Mouse (Mus musculus) stomach, postnatal 0 days (tissue): ENCODE measurements at regions not wholly inside any gene's neighbourhood (a gene's known extent, or its start where the extent isn't known, plus 50 kb on each side); places are given as distances from the start of the nearest gene placed in this dataset.

Experiments
- CTCF ChIP-seq: IDR thresholded peaks from 2 replicates; pipeline ENCODE4 v1.5.1; 2016; ENCODE audit warnings: antibody characterized with exemption, low read depth, mild to moderate bottlenecking, moderate library complexity
- EP300 ChIP-seq: optimal IDR thresholded peaks from 2 replicates; pipeline ENCODE3; 2016; ENCODE audit warnings: antibody characterized with exemption

DNA sequence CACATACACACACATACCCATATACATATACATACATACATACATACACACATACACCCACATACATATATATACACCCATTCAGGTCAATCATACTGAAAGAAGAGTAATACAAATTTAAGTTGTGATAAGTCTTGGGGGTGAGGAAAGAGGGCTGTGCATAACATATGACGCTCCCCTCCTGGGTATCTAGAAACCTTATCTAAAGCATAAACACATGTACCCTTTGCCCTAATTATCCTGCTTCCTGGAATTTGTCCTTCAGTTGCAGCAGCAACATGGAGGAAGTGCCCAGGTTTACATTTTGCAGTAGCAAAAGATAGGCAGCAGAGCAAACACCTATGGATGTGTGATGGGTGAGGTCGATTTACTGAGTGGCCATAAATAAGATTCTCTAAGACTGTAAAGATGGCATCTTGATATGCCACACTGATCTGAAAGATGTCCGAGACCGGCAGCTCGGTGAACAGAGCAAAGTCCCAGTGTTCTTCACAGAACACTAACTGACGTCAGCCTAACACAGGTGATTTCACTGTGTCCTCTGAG is 172.0 kb upstream of the Irf2bp2 start:
- no peak for TF ChIP-seq EP300
- no peak for TF ChIP-seq CTCF
